Mouse (Mus musculus): ENCODE results near the gene Ankrd40. TPM values are rescaled to one million over a fixed set of nuclear protein-coding genes. Genes with fewer than 3 reads are reported as not detected.
A peak's percentile ranks its signal among the peaks of the same experiment; 100 is the strongest.

The Ankrd40 gene
- polyA plus RNA-seq, 2 experiments = 5.5 to 12.6 TPM

DNA sequence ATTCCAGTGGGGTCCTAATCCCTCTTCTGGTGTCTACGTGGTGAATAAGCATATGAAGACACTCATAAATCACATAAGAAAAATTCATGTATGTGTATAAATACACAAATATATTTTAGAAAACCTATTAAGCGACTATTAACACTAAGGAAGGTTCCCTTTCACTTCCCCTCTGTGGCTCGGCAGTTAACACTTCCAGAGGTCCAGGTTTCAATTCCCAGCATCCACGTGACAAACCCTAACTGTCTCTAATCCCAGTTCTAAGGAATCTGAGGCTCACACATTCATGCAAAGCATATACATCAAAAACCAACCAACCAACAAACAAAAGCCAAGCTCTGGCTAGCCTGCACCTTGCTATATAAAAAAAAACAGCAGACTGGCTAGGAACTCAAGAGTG lies 10.3 kb upstream of the Ankrd40 start:
- ATAC-seq (ENCODE audit: insufficient read depth) (no peak), DNase-seq (ENCODE audit: low read depth in 3 of 3, low spot score in 3 of 3) (no peak)
- WGBS (ENCODE audit: insufficient replicate concordance) = 45% methylated on average over 4 of the region's 4 CpGs
- Histone ChIP-seq H3K9ac (replicated peaks) (peak overlapping the region; percentile 31; the same call in 1 of the 2 replicates), H3K9me3 (ENCODE audit: control insufficient read depth, low read length) (no peaks in the 10 kb centered on the region), H3K27ac (peak overlapping the region; percentile 8; the same call in 1 of the 2 replicates), H3K27me3 (ENCODE audit: control insufficient read depth, insufficient read depth, low read length) (no peaks in the 10 kb centered on the region), H3K4me1 (replicated peaks; ENCODE audit: control insufficient read depth in 2 of 2, insufficient read depth in 2 of 2, low read length in 1 of 2) (peaks cover 54 to 60% of the 10 kb centered on the region in 2 experiments), H3K36me3 (replicated peaks; ENCODE audit: control insufficient read depth, insufficient read depth, low read depth) (peaks cover 20% of the 10 kb centered on the region), H3K4me3 (ENCODE audit: insufficient read depth in 1 of 2, low read depth in 2 of 2, low read length in 2 of 2) (peak overlapping the region in 1 of 2 experiments; percentile 8; a peak in 1 of 4 replicates), H3K4me2 (ENCODE audit: low read depth) (peak overlapping the region; percentile 85)
- TF ChIP-seq CTCF (IDR thresholded peaks at IDR 0.05; ENCODE audit: low read depth) (no peak), EP300 (IDR thresholded peaks at IDR 0.05; ENCODE audit: low read depth) (no peak)

DNA sequence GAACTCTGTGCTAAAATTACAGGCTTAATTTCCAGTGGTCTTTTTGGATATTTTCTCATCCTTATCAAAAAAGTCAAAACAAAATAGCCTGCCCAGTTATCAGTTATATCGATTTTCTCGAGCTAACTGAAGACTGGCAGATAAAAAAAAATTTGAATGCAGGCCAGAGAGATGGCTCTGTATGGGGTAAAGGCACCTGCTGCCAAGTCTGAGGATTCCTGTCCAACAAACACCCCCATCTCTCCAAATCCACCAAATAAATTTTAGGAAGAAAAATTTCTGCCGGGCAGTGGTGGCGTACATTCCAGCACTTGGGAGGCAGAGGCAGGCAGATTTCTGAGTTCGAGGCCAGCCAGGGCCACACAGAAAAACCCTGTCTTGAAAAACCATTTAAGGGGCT lies 9.7 kb upstream of the Ankrd40 start:
- peak overlapping the region; percentile 31 for H3K9ac ChIP-seq (replicated peaks)
- 54% methylated on average over 5 of the region's 5 CpGs for WGBS (ENCODE audit: insufficient replicate concordance)

DNA sequence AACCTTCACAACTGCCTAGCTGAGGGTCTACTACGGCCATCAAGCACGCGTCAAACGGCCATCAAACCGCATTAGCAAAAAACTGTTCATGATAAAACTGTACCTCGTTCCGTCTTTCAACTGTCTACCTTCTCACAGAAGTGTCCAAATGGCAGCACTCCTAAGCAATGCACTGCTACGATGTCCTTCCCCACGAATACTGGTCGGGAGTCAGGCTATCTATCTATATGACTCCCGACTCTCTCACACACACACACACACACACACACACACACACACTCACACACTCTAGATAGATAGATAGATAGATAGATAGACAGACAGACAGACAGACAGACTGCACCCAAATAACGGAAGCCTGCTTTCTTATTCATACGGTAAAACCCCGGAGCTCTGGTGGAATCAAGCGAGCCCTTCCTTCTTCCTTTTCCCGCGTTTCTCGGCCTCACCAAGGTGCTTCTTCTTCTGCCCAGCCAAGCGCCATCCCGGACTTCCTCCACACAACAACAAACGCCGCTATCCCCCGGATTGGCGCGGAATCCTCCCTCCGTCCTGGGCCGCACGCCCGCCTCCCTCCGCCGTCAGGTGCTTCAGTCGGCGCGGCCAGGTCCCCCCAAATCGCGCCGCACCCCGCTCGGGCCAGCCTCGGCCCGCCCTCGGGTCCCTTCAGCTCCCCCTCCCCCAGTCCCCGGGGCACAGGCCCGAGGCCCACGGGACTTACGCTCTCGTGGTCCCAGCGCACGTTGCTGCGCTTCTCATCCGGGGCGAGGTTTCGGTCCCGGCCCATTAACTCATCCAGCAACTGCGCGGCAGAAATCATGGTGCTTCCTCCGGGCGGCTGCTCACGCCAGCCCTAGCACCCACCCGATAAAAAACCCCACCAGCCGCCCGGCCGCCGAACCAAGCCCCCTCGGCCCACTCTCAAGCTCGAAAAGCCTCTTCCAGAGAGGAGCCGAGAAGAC lies 6.6 kb upstream of the Ankrd40 start:
- H3K27ac ChIP-seq = peak overlapping the region; percentile 95
- peak overlapping the region; percentile 99 to 100 for H3K4me3 ChIP-seq (ENCODE audit: insufficient read depth in 1 of 2, low read depth in 2 of 2, low read length in 2 of 2)
- peaks cover 18% of the 10 kb centered on the region for H3K36me3 ChIP-seq (replicated peaks; ENCODE audit: control insufficient read depth, insufficient read depth, low read depth)
- no peaks in the 10 kb centered on the region for H3K9me3 ChIP-seq (ENCODE audit: control insufficient read depth, low read length)
- peaks cover 37 to 42% of the 10 kb centered on the region in 2 experiments for H3K4me1 ChIP-seq (replicated peaks; ENCODE audit: control insufficient read depth in 2 of 2, insufficient read depth in 2 of 2, low read length in 1 of 2)
- H3K9ac ChIP-seq (replicated peaks) = peak overlapping the region; percentile 99
- TF ChIP-seq CTCF (IDR thresholded peaks at IDR 0.05; ENCODE audit: low read depth) (no peak), EP300 (IDR thresholded peaks at IDR 0.05; ENCODE audit: low read depth) (0 out of 2 replicates have a peak, but pooled peaks have one; percentile 9)
- DNase-seq (ENCODE audit: low read depth in 3 of 3, low spot score in 3 of 3) = peak in 2 of 3 experiments; percentile 39 to 58
- under 1% methylated on average over 67 of the region's 67 CpGs for WGBS (ENCODE audit: insufficient replicate concordance)
- ATAC-seq (ENCODE audit: insufficient read depth) = peak; percentile 72
- no peaks in the 10 kb centered on the region for H3K27me3 ChIP-seq (ENCODE audit: control insufficient read depth, insufficient read depth, low read length)
- H3K4me2 ChIP-seq (ENCODE audit: low read depth) = peak overlapping the region; percentile 85

More for the DNA sequence above, 9.7 kb upstream of the Ankrd40 start:
- Histone ChIP-seq H3K27me3 (ENCODE audit: control insufficient read depth, insufficient read depth, low read length) (no peaks in the 10 kb centered on the region), H3K4me3 (ENCODE audit: insufficient read depth in 1 of 2, low read depth in 2 of 2, low read length in 2 of 2) (no peak overlapping the region), H3K36me3 (replicated peaks; ENCODE audit: control insufficient read depth, insufficient read depth, low read depth) (peaks cover 18% of the 10 kb centered on the region), H3K27ac (peak overlapping the region; percentile 10; the same call in 1 of the 2 replicates), H3K4me2 (ENCODE audit: low read depth) (peak overlapping the region; percentile 85), H3K9me3 (ENCODE audit: control insufficient read depth, low read length) (no peaks in the 10 kb centered on the region), H3K4me1 (replicated peaks; ENCODE audit: control insufficient read depth in 2 of 2, insufficient read depth in 2 of 2, low read length in 1 of 2) (peaks cover 53 to 62% of the 10 kb centered on the region in 2 experiments)
- ATAC-seq (ENCODE audit: insufficient read depth) = no peak
- TF ChIP-seq CTCF (IDR thresholded peaks at IDR 0.05; ENCODE audit: low read depth) (no peak), EP300 (IDR thresholded peaks at IDR 0.05; ENCODE audit: low read depth) (no peak)
- no peak for DNase-seq (ENCODE audit: low read depth in 3 of 3, low spot score in 3 of 3)

DNA sequence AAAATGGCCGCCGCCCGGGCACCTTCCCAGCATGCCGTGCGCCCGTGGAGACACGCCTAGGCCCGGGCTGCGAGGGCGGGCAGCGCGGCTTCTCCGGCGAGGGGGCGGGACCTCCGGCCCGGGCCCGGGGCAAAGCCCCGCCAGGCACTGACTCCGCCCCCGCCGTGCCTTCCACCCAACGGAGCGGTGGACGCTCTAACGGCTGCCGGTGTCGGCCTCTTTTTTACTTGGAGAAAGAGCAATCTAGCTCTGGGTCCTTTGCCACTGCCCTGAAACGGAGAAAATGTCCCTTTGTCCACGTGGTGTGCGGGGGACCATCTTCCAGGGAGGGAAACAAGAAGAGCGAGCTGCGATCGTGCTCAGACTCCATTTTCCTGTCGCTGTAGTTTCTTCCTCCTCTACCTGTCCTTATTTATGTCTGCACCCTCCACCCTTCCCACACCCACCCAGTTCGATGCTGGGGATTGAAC lies 5.8 kb upstream of the Ankrd40 start, which contains the start of gene Luc7l3:
TSS of gene Luc7l3 (minus strand) at position 58 of the 470 bp plus-strand sequence.
- WGBS (ENCODE audit: insufficient replicate concordance) = under 1% methylated on average over 36 of the region's 36 CpGs
- Histone ChIP-seq H3K4me2 (ENCODE audit: low read depth) (peak within 1 kb of the TSS; percentile 85), H3K4me1 (replicated peaks; ENCODE audit: control insufficient read depth in 2 of 2, insufficient read depth in 2 of 2, low read length in 1 of 2) (peaks cover 32 to 38% of the 10 kb centered on the region in 2 experiments), H3K9ac (replicated peaks) (peak within 1 kb of the TSS; percentile 99), H3K9me3 (ENCODE audit: control insufficient read depth, low read length) (no peaks in the 10 kb centered on the region), H3K27ac (peak within 1 kb of the TSS; percentile 95), H3K36me3 (replicated peaks; ENCODE audit: control insufficient read depth, insufficient read depth, low read depth) (peaks cover 13% of the 10 kb centered on the region), H3K4me3 (ENCODE audit: insufficient read depth in 1 of 2, low read depth in 2 of 2, low read length in 2 of 2) (peak within 1 kb of the TSS; percentile 99 to 100), H3K27me3 (ENCODE audit: control insufficient read depth, insufficient read depth, low read length) (no peaks in the 10 kb centered on the region)
- ATAC-seq (ENCODE audit: insufficient read depth) = peak; percentile 95
- peak; percentile 87 to 88 (median 88) for DNase-seq (ENCODE audit: low read depth in 3 of 3, low spot score in 3 of 3)
- TF ChIP-seq EP300 (IDR thresholded peaks at IDR 0.05; ENCODE audit: low read depth) (0 out of 2 replicates have a peak, but pooled peaks have one; percentile 0), CTCF (IDR thresholded peaks at IDR 0.05; ENCODE audit: low read depth) (no peak)
